Mouse (Mus musculus) cerebellum, adult 9-10 months (tissue): Measurements from ENCODE around the gene Ppp1r13l.

Experiments used
- DNase-seq: peaks from one replicate; pipeline ENCODE4 v3.0.0; 2022

The Ppp1r13l gene

GRCm38 (mm10) chr7:19359299-19359891 lies at the start of gene Ppp1r13l, which contains the start of gene Cd3eap:
Ppp1r13l (plus strand) TSS chr7:19359749.
Cd3eap (minus strand) TSS chr7:19359483.
- DNase-seq = peak; percentile 90

GRCm38 (mm10) chr7:19309884-19310641 lies 49.5 kb upstream of the Ppp1r13l start, which contains the start of gene Fosb:
Fosb (minus strand) TSS chr7:19310051.
- DNase-seq = peak; percentile 97

- DNase-seq = no peak
Observed at GRCm38 (mm10) chr7:19311991-19312390, 47.6 kb upstream of the Ppp1r13l start.

- DNase-seq = no peak
Observed at GRCm38 (mm10) chr7:19314033-19314432, 45.5 kb upstream of the Ppp1r13l start.

GRCm38 (mm10) chr7:19316451-19317161 lies 42.9 kb upstream of the Ppp1r13l start:
- DNase-seq = no peak

GRCm38 (mm10) chr7:19318201-19318600 lies 41.3 kb upstream of the Ppp1r13l start:
- no peak for DNase-seq

- DNase-seq = no peak
Observed at GRCm38 (mm10) chr7:19318676-19319075, 40.9 kb upstream of the Ppp1r13l start.

GRCm38 (mm10) chr7:19319458-19319857 lies 40.1 kb upstream of the Ppp1r13l start:
- no peak for DNase-seq

- peak; percentile 91 for DNase-seq
Observed at GRCm38 (mm10) chr7:19319906-19320305, 39.6 kb upstream of the Ppp1r13l start.

- DNase-seq = no peak
Observed at GRCm38 (mm10) chr7:19320637-19321036, 38.9 kb upstream of the Ppp1r13l start.

GRCm38 (mm10) chr7:19321464-19321863 lies 38.1 kb upstream of the Ppp1r13l start:
- DNase-seq = no peak

GRCm38 (mm10) chr7:19322489-19322888 lies 37.1 kb upstream of the Ppp1r13l start:
- no peak for DNase-seq

- no peak for DNase-seq
Observed at GRCm38 (mm10) chr7:19324221-19324620, 35.3 kb upstream of the Ppp1r13l start.

GRCm38 (mm10) chr7:19325262-19326199 lies 34.0 kb upstream of the Ppp1r13l start:
- no peak for DNase-seq

- DNase-seq = peak; percentile 69
Observed at GRCm38 (mm10) chr7:19326359-19326758, 33.2 kb upstream of the Ppp1r13l start.

GRCm38 (mm10) chr7:19327128-19327527 lies 32.4 kb upstream of the Ppp1r13l start:
- DNase-seq = peak; percentile 87

- no peak for DNase-seq
Observed at GRCm38 (mm10) chr7:19327782-19328181, 31.8 kb upstream of the Ppp1r13l start.

GRCm38 (mm10) chr7:19328425-19328824 lies 31.1 kb upstream of the Ppp1r13l start:
- DNase-seq = no peak

- no peak for DNase-seq
Observed at GRCm38 (mm10) chr7:19331910-19332309, 27.6 kb upstream of the Ppp1r13l start.

GRCm38 (mm10) chr7:19332709-19333352 lies 26.7 kb upstream of the Ppp1r13l start:
- DNase-seq = peak; percentile 77

- no peak for DNase-seq
Observed at GRCm38 (mm10) chr7:19335583-19335982, 24.0 kb upstream of the Ppp1r13l start.

- DNase-seq = no peak
Observed at GRCm38 (mm10) chr7:19337122-19337521, 22.4 kb upstream of the Ppp1r13l start.
